Mouse (Mus musculus) ES-E14 (cell line): ENCODE results near the gene Mrpl48.

Experiments
- CHD2 ChIP-seq: IDR thresholded peaks from 2 replicates; pipeline ENCODE4 v1.6.1; 2014; ENCODE audit warnings: mild to moderate bottlenecking, low read depth, low read length, inconsistent platforms
- HCFC1 ChIP-seq: IDR thresholded peaks from 2 replicates; pipeline ENCODE4 v1.6.1; 2012; ENCODE audit warnings: low read length, inconsistent platforms, borderline replicate concordance; ENCODE audit not compliant: insufficient read depth

DNA sequence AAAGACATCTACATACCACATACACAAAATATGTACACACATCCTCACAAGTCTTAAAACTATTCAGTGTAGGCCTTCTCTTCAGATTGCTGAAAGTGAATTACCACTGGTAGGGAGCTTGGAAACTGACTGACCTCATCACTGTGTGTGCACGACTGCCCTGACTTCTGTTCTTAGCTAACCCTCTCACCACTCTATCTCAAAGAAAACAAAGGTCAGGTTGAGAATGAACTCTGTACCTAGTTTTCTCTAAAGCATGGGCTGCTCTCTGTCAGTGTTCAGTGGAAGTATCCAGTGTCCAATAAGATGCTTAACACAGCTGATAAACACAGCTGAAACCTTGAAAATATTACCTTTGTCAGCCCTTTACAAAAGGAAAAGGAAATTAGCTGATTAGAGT lies 63.7 kb downstream of the Mrpl48 start:
- TF ChIP-seq HCFC1 (no peak), CHD2 (no peak)
